Mouse (Mus musculus) splenic B cell, adult 2 months (primary cell): ENCODE measurements around the gene Slc30a2.
"Not testable (repeated sequence)": the region's sequence is repeated elsewhere in the genome, so short reads cannot be mapped to it uniquely, and the experiment has no call there.

ENCODE experiments used
- DNase-seq: peaks from one replicate; pipeline ENCODE4 v3.0.0-alpha.2; 2011; ENCODE audit warnings: low read depth, low spot score
- H3K27me3 ChIP-seq: 2 replicates; pipeline ENCODE4 v1.6.1; 2012; ENCODE audit warnings: mild to moderate bottlenecking, low read length, moderate library complexity, mixed read lengths; ENCODE audit not compliant: control insufficient read depth, poor library complexity, insufficient read depth, severe bottlenecking
- H3K36me3 ChIP-seq: 2 replicates; pipeline ENCODE4 v1.6.1; 2012; ENCODE audit warnings: mild to moderate bottlenecking, low read length, moderate library complexity, mixed read lengths; ENCODE audit not compliant: control insufficient read depth, poor library complexity, insufficient read depth, severe bottlenecking

Gene Slc30a2

DNA sequence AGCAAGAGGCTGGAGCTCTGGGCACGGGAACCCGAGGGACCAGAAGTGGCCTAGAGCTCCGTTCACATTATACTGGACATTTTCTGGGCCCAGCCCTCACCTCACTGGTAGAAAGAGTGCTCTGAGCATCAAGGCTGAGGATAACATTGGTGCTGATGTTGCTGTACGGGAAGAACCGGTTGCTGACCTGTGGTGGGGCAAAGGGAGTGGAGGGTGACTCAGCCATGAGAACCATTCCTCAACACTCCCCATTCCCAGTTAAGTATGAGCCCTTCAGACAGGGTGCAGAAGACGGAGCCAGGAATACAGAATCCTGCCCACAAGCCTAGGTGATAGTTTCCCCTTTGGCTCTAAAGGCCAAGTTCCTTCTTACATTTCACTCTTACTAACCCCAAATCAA, 16.7 kb downstream of the Slc30a2 start:
- DNase-seq, result no peak
- Histone ChIP-seq H3K27me3 (no peaks in the 10 kb centered on the region), H3K36me3 (no peaks in the 10 kb centered on the region)

GRCm38 (mm10) chr4:134361215-134361614, 18.2 kb downstream of the Slc30a2 start:
- no peaks in the 10 kb centered on the region for H3K27me3 ChIP-seq
- no peaks in the 10 kb centered on the region for H3K36me3 ChIP-seq
- peak; percentile 89 for DNase-seq

DNA sequence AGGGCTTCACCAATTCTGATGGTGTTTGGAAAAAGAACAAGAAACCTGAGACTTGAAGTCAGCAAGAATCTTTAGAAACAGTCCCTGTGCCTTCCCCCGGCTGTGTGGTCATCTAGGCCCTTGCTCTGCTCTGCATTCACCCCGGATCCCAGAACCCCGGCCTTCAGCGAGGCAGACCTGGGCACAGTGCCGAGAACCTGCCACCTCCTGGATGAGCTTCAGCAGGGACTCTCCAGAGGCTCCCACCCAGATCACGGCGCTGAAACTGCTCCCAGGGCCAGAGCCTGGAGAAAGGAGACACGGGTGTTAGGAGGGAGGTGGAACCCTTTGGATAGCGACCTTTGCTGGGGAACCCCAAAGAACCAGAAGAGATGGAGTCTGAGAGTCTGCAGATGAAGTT, 19.1 kb downstream of the Slc30a2 start:
- H3K27me3 ChIP-seq, result no peaks in the 10 kb centered on the region
- H3K36me3 ChIP-seq, result no peaks in the 10 kb centered on the region
- DNase-seq, result no peak

DNA sequence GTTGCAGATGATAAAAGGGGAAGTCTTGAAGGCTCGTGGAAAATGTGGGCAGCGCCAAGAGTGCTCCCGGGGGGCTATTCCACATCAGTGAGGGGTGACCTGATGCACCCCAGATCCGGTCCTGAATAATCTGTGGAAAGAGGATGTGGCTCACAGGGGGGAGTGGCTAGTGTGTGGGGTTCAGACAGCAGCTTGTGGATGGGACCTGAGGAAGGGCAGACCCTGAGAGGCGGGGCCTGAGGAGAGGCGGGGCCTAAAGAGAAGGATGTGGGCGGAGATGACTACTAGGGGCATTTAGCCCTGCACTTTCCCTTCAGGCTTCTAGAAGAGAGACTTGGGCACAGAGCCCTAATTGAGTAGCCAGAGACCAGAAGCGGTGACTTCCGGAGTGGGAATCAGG, 19.6 kb downstream of the Slc30a2 start:
- Histone ChIP-seq H3K27me3 (no peaks in the 10 kb centered on the region), H3K36me3 (no peaks in the 10 kb centered on the region)
- DNase-seq, result peak; percentile 94

DNA sequence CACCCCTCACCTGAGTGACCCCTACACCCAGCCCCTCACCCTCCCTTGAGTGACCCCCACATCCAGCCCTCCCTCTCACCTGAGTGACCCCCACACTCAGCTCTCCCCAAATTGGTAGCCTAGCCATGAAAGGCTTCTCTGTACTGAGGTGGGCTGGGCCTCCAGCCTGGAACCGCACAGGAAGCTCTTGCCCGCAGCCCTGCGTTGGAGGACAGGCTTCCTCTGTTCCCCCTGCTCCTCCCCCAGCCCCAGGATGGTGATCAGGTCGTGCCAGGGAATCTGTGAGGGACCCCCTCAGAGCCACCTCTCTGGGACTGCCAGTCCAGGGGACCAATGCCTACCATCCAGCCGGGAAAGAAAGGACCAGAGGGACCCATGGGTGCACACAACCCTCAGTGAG, 22.3 kb downstream of the Slc30a2 start:
- H3K36me3 ChIP-seq, result no peaks in the 10 kb centered on the region
- no peak for DNase-seq
- H3K27me3 ChIP-seq, result no peaks in the 10 kb centered on the region

GRCm38 (mm10) chr4:134370649-134371221, 27.8 kb downstream of the Slc30a2 start:
- Histone ChIP-seq H3K36me3 (no peaks in the 10 kb centered on the region), H3K27me3 (no peaks in the 10 kb centered on the region)
- peak; percentile 36 for DNase-seq

DNA sequence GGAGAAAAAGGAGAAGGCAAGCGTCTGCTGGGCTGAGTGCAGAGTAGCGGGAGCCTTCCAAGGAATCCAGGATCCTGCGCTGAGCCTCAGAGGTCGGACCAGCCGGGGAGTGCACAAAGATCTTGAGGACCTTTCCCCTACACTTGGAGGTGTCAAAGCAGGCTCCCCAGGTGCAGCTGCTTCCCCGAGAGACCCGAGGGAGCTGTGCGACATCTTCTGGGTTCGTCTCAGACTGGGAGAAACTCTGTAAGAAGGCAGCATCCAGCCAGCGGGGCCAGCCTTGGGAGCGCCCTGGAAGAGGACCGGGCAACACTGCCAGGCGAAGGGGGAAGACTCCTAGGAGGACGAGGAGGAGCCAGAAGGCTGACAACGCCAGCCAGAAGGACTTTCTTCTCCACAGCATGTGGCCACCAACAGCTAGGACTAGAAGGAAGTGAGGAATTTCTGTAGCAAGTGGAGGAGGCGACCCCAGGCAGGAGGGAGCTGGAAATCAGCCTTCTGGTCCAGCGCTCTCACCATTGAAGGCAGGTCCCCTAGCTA, 28.4 kb downstream of the Slc30a2 start:
- no peaks in the 10 kb centered on the region for H3K27me3 ChIP-seq
- H3K36me3 ChIP-seq, result no peaks in the 10 kb centered on the region
- DNase-seq, result no peak

GRCm38 (mm10) chr4:134372294-134372747, 29.3 kb downstream of the Slc30a2 start:
- Histone ChIP-seq H3K36me3 (no peaks in the 10 kb centered on the region), H3K27me3 (no peaks in the 10 kb centered on the region)
- peak; percentile 70 for DNase-seq

GRCm38 (mm10) chr4:134373295-134373694, 30.3 kb downstream of the Slc30a2 start:
- no peaks in the 10 kb centered on the region for H3K36me3 ChIP-seq
- H3K27me3 ChIP-seq, result no peaks in the 10 kb centered on the region
- DNase-seq, result no peak

DNA sequence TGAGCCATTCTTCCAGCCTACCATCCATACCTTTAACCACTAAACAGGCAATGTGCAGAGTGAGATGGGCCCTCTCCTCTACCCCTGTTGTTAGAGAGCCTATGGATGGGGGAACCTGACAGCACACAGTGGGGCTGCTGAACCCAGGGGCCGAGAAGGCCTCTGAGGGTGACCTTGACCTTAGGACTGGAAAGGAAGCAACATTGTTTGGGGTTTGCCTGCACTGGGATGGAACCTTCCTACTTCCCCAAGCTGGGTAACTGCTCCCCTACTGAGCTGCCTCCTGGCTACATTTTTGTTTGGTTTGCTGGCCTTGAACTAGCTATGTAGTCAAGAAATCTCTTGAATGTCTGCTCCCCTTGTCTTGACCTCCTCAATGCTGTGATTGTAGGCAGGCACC, 31.3 kb downstream of the Slc30a2 start:
- H3K27me3 ChIP-seq, result no peaks in the 10 kb centered on the region
- no peaks in the 10 kb centered on the region for H3K36me3 ChIP-seq
- DNase-seq, result no peak

DNA sequence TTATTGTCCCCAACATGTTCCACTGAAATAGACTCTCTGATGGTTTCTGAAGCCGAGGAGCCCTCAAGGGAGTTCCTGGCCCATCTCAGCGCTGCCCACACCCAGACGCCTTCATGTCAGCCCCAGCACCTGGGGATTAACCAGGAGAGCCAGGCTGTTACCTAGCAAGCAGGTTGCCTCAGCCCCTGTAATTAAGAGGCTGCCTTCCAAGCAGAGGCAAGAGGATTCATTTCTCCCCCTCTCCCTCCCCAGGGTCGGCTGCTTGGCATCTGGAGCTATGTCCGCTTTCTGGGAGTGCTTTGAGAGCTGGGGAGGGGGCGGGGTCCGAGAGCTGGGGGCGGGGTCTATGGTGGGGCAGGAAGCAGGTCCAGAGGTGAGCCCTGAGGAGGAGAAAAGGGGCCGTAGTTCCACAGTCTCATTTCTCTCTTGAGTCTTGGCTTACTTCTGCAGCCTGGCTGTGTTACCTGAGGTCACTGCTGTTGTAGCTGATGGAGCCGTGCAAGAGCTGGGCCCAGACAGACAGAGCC, 35.2 kb downstream of the Slc30a2 start:
- H3K27me3 ChIP-seq, result no peaks in the 10 kb centered on the region
- H3K36me3 ChIP-seq, result no peaks in the 10 kb centered on the region
- no peak for DNase-seq

GRCm38 (mm10) chr4:134379510-134379909, 36.5 kb downstream of the Slc30a2 start:
- Histone ChIP-seq H3K27me3 (no peaks in the 10 kb centered on the region), H3K36me3 (no peaks in the 10 kb centered on the region)
- DNase-seq, result no peak

DNA sequence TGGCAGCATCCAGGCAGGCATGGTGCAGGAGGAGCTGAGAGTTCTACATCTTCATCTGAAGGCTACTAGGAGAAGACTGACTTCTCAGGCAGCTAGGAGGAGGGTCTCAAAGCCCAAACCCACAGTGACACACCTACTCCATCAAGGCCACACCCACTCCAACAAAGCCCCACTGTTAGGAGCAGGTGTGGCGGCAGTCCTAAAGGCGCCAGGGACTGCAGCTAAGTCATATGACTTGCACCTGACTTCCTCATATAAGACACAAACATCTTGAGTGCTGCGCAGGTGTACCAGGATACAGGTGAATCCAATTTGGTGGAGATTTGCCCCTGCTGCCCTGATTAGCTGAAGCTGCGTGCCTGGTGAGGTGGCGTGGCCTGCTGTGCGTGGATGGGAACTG, 40.8 kb downstream of the Slc30a2 start, which contains the start of gene Extl1:
Extl1 (minus strand) TSS at position 101 of the 400 bp plus-strand sequence.
- DNase-seq, H3K27me3 ChIP-seq, H3K36me3 ChIP-seq: not testable (repeated sequence)

DNA sequence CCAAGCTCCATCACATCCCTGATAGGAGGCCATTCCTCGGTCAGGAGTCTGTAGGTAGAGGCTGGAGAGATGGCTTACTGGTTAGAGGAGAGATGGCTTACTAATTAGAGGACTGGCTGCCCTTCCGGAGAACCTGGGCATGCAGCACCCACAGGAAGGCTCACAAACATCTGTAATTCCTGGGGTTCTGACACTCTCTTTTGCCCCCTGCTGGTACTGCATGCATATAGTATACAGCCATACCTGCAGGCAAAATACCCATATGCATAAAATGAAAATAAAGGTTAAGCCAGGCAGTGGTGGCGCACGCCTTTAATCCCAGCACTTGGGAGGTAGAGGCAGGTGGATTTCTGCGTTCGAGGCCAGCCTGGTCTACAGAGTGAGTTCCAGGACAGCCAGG, 44.3 kb downstream of the Slc30a2 start:
- peak; percentile 62 for DNase-seq
- Histone ChIP-seq H3K27me3 (no peaks in the 10 kb centered on the region), H3K36me3 (no peaks in the 10 kb centered on the region)

DNA sequence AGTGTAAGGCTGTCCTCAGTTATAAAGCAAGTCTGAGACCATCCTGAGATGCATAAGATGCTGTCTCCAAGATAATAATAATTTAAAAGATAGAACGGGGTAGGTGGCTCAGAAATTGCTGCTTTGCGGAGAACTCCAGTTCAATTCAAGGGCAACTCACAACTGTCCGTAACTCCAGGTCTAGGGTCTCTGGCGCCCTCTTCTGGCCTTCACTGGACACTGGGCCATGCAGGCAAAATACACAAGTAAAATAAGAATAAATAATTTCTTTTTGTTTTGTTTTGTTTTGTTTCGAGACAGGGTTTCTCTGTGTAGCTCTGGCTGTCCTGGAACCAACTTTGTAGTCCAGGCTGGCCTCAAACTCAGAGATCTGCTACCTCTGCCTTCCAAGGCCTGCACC, 45.4 kb downstream of the Slc30a2 start:
- no peaks in the 10 kb centered on the region for H3K36me3 ChIP-seq
- peak; percentile 88 for DNase-seq
- no peaks in the 10 kb centered on the region for H3K27me3 ChIP-seq

- no peak for DNase-seq
Measured at GRCm38 (mm10) chr4:134391636-134392035, 48.7 kb downstream of the Slc30a2 start.

More at GRCm38 (mm10) chr4:134391636-134392035, 48.7 kb downstream of the Slc30a2 start:
- peaks cover 1% of the 10 kb centered on the region; the same call in 1 of the 2 replicates for H3K27me3 ChIP-seq
- H3K36me3 ChIP-seq, result no peaks in the 10 kb centered on the region
